Mouse (Mus musculus) adrenal gland, postnatal 36 days (tissue): ENCODE data around the gene Foxj1. TPM values are rescaled to one million over a fixed set of nuclear protein-coding genes. Genes with fewer than 3 reads are reported as not detected.
"Not testable (repeated sequence)": the region's sequence is repeated elsewhere in the genome, so short reads cannot be mapped to it uniquely, and the experiment has no call there.

Experiments used
- DNase-seq, 2 experiments: peaks; one replicate each; pipeline ENCODE4 v3.0.0; 2021; ENCODE audit warnings: mixed read lengths in 1 of 2
- long read RNA-seq, 2 experiments: library from polyadenylated mRNA; stranded (forward); transcript quantifications; one replicate each; pipeline ENCODE4 v2.0.0; 2021; ENCODE audit warnings: borderline sequencing depth in 2 of 2
- total RNA-seq, 2 experiments: library from RNA; stranded (reverse); gene quantifications; 2 replicates each; pipeline ENCODE4 v1.2.3; 2021

Gene Foxj1
- under 1 TPM in 1 of 2 experiments, not detected in 1; 0.10 TPM for total RNA-seq
- long read RNA-seq, experiment 1: 0 reads
- long read RNA-seq, experiment 2: 0 reads

GRCm38 (mm10) chr11:116335244-116336036, at the start of gene Foxj1:
Gene Foxj1, minus strand, starts transcription at chr11:116335399.
- DNase-seq: peak; percentile 96

GRCm38 (mm10) chr11:116384171-116384570, 49.0 kb upstream of the Foxj1 start:
- peak; percentile 61 to 66 for DNase-seq

- not testable (repeated sequence) for DNase-seq
Measured at GRCm38 (mm10) chr11:116383070-116383469, 47.9 kb upstream of the Foxj1 start.

- DNase-seq: no peak
Measured at GRCm38 (mm10) chr11:116380767-116381166, 45.6 kb upstream of the Foxj1 start.

- no peak for DNase-seq
Measured at GRCm38 (mm10) chr11:116379530-116379929, 44.3 kb upstream of the Foxj1 start.

GRCm38 (mm10) chr11:116376945-116377661, 41.9 kb upstream of the Foxj1 start:
- no peak for DNase-seq

GRCm38 (mm10) chr11:116371894-116372450, 36.8 kb upstream of the Foxj1 start:
- DNase-seq: no peak

GRCm38 (mm10) chr11:116369633-116370032, 34.4 kb upstream of the Foxj1 start:
- no peak for DNase-seq

- DNase-seq: no peak
Measured at GRCm38 (mm10) chr11:116369051-116369450, 33.9 kb upstream of the Foxj1 start.

GRCm38 (mm10) chr11:116368116-116368515, 32.9 kb upstream of the Foxj1 start:
- peak; percentile 89 to 90 for DNase-seq

- DNase-seq: no peak
Measured at GRCm38 (mm10) chr11:116366647-116367046, 31.4 kb upstream of the Foxj1 start.

GRCm38 (mm10) chr11:116366124-116366523, 30.9 kb upstream of the Foxj1 start:
- DNase-seq: no peak

GRCm38 (mm10) chr11:116365432-116365831, 30.2 kb upstream of the Foxj1 start:
- no peak for DNase-seq

- no peak for DNase-seq
Measured at GRCm38 (mm10) chr11:116362015-116362414, 26.8 kb upstream of the Foxj1 start.

- not testable (repeated sequence) for DNase-seq
Measured at GRCm38 (mm10) chr11:116360915-116361314, 25.7 kb upstream of the Foxj1 start.

GRCm38 (mm10) chr11:116359652-116360051, 24.5 kb upstream of the Foxj1 start:
- DNase-seq: no peak

GRCm38 (mm10) chr11:116358926-116359637, 23.9 kb upstream of the Foxj1 start:
- no peak for DNase-seq

- no peak for DNase-seq
Measured at GRCm38 (mm10) chr11:116354521-116354920, 19.3 kb upstream of the Foxj1 start.

GRCm38 (mm10) chr11:116353535-116353934, 18.3 kb upstream of the Foxj1 start:
- DNase-seq: no peak

- no peak for DNase-seq
Measured at GRCm38 (mm10) chr11:116351294-116351693, 16.1 kb upstream of the Foxj1 start.

- DNase-seq: peak in 1 of 2 experiments; percentile 25
Measured at GRCm38 (mm10) chr11:116347955-116348354, 12.8 kb upstream of the Foxj1 start.

GRCm38 (mm10) chr11:116347012-116347411, 11.8 kb upstream of the Foxj1 start:
- no peak for DNase-seq
